Mouse (Mus musculus) layer of hippocampus, postnatal 10 days (tissue): Measurements from ENCODE around the gene Gm17359. TPM values are rescaled to one million over a fixed set of nuclear protein-coding genes. Genes with fewer than 3 reads are reported as not detected.
A peak's percentile ranks its signal among the peaks of the same experiment; 100 is the strongest.

Source experiments
- DNase-seq, 2 experiments: peaks; one replicate each; pipeline ENCODE4 v3.0.0; 2021; ENCODE audit warnings: low spot score in 2 of 2
- total RNA-seq, 2 experiments: library from RNA; stranded (reverse); gene quantifications; 2 replicates each; pipeline ENCODE4 v1.2.3; 2021

Gene Gm17359
- total RNA-seq, 2 experiments from 2014 or later: not detected

GRCm38 (mm10) chr3:79469440-79469839, 133.0 kb downstream of the Gm17359 start:
- no peak for DNase-seq

GRCm38 (mm10) chr3:79472362-79472761, 135.9 kb downstream of the Gm17359 start:
- DNase-seq: no peak

GRCm38 (mm10) chr3:79474911-79475310, 138.4 kb downstream of the Gm17359 start:
- no peak for DNase-seq

GRCm38 (mm10) chr3:79475980-79476379, 139.5 kb downstream of the Gm17359 start:
- DNase-seq: no peak

- DNase-seq: no peak
These were observed 141.9 kb downstream of the Gm17359 start for GRCm38 (mm10) chr3:79478400-79478799.

GRCm38 (mm10) chr3:79478880-79479279, 142.4 kb downstream of the Gm17359 start:
- no peak for DNase-seq

GRCm38 (mm10) chr3:79484286-79485063, 148.0 kb downstream of the Gm17359 start:
- DNase-seq: no peak

- DNase-seq: no peak
These were observed 151.6 kb downstream of the Gm17359 start for GRCm38 (mm10) chr3:79488025-79488424.

GRCm38 (mm10) chr3:79490102-79490501, 153.6 kb downstream of the Gm17359 start:
- DNase-seq: no peak

- no peak for DNase-seq
These were observed 155.2 kb downstream of the Gm17359 start for GRCm38 (mm10) chr3:79491614-79492013.

- DNase-seq: no peak
These were observed 156.6 kb downstream of the Gm17359 start for GRCm38 (mm10) chr3:79493064-79493463.

- DNase-seq: no peak
These were observed 157.6 kb downstream of the Gm17359 start for GRCm38 (mm10) chr3:79494028-79494427.

GRCm38 (mm10) chr3:79495151-79495550, 158.7 kb downstream of the Gm17359 start:
- DNase-seq: peak; percentile 38 to 59

- no peak for DNase-seq
These were observed 160.2 kb downstream of the Gm17359 start for GRCm38 (mm10) chr3:79496668-79497067.

- DNase-seq: no peak
These were observed 163.8 kb downstream of the Gm17359 start for GRCm38 (mm10) chr3:79500279-79500678.

GRCm38 (mm10) chr3:79501166-79501728, 164.8 kb downstream of the Gm17359 start:
- DNase-seq: no peak

Other genes starting within 250 kb of the Gm17359 start
- 100 to 1,000 TPM in 1 of 2 experiments, 10 to 100 TPM in 1; 92.7 to 105 TPM for gene Rapgef2, start 50.1 kb upstream of the Gm17359 start, total RNA-seq
- 10 to 100 TPM; 18.1 to 19.0 TPM for gene Fnip2, start 231.1 kb downstream of the Gm17359 start, total RNA-seq